Mouse (Mus musculus): Measurements from ENCODE around the gene Rtkn. TPM values are rescaled to one million over a fixed set of nuclear protein-coding genes. Genes with fewer than 3 reads are reported as not detected.

The Rtkn gene
- total and polyA plus RNA-seq, 2 experiments from 2014 or later: 12.5 to 30.9 TPM

DNA sequence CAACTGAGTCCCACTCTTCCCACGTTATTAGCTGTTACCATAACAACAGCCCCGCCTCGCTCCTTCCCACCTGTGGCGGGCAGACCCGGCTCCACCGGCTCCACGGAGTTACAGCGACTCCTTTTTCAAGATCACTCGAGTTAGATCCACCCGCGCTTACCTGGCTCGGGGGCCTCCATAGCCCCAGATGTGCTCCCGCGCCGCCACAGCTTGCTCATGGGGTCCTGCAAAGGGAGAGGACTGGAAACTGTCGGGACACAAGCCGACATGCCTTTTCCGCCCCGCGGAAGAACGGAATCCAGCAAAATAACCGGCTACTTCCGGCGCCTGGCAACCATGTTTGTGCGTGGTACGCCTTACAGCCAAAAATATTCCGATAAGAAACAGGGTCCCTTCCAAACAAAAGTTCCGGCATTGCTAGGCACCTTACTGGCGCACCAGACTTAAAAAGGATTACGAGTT, 10.4 kb upstream of the Rtkn start:
- Histone ChIP-seq H3K4me2 (ENCODE audit: low read depth, low read length, poor library complexity, severe bottlenecking) (peak overlapping the region; percentile 80), H3K36me3 (ENCODE audit: insufficient read depth, low read length) (no peaks in the 10 kb centered on the region), H3K4me3 (ENCODE audit: low read depth, low read length) (peak overlapping the region; percentile 66), H3K9ac (replicated peaks; ENCODE audit: low read length, poor library complexity, severe bottlenecking) (peak overlapping the region; percentile 47), H3K27ac (ENCODE audit: low read depth, low read length) (no peak overlapping the region), H3K9me3 (ENCODE audit: low read length) (no peaks in the 10 kb centered on the region), H3K4me1 (ENCODE audit: insufficient read depth, low read length) (peaks cover 7% of the 10 kb centered on the region; the same call in 1 of the 2 replicates), H3K27me3 (ENCODE audit: insufficient read depth, low read length) (no peaks in the 10 kb centered on the region)
- WGBS: under 1% methylated on average over 30 of the region's 30 CpGs
- ATAC-seq (ENCODE audit: low FRiP score) (peak; percentile 32; the same call in 1 of the 2 replicates), DNase-seq (ENCODE audit: low spot score) (peak; percentile 98)
- TF ChIP-seq CTCF (IDR thresholded peaks at IDR 0.05): no peak

- H3K4me2 ChIP-seq (ENCODE audit: low read depth, low read length, poor library complexity, severe bottlenecking): peak within 1 kb of the TSS; percentile 80
- DNase-seq (ENCODE audit: low spot score) (no peak), ATAC-seq (ENCODE audit: low FRiP score) (no peak)
- no peaks in the 10 kb centered on the region for H3K27me3 ChIP-seq (ENCODE audit: insufficient read depth, low read length)
- peaks cover 3% of the 10 kb centered on the region; the same call in 1 of the 2 replicates for H3K4me1 ChIP-seq (ENCODE audit: insufficient read depth, low read length)
- no peaks in the 10 kb centered on the region for H3K9me3 ChIP-seq (ENCODE audit: low read length)
- H3K4me3 ChIP-seq (ENCODE audit: low read depth, low read length): peak within 1 kb of the TSS; percentile 66
- no peak for TF ChIP-seq CTCF (IDR thresholded peaks at IDR 0.05)
- peak within 1 kb of the TSS; percentile 47 for H3K9ac ChIP-seq (replicated peaks; ENCODE audit: low read length, poor library complexity, severe bottlenecking)
- no peak within 1 kb of the TSS for H3K27ac ChIP-seq (ENCODE audit: low read depth, low read length)
- no peaks in the 10 kb centered on the region for H3K36me3 ChIP-seq (ENCODE audit: insufficient read depth, low read length)
- WGBS: 19% methylated on average over 5 of the region's 5 CpGs
Observed at GRCm38 (mm10) chr6:83125331-83125730, 9.9 kb upstream of the Rtkn start, which contains the start of gene Ino80b. Ino80b (minus strand) TSS chr6:83125431.

- no peak overlapping the region for H3K4me3 ChIP-seq (ENCODE audit: low read depth, low read length)
Observed at GRCm38 (mm10) chr6:83127419-83127818, 7.8 kb upstream of the Rtkn start.

GRCm38 (mm10) chr6:83131469-83132034, 3.7 kb upstream of the Rtkn start:
- WGBS: 76% methylated on average over 6 of the region's 6 CpGs
- H3K9ac ChIP-seq (replicated peaks; ENCODE audit: low read length, poor library complexity, severe bottlenecking): no peak overlapping the region
- no peaks in the 10 kb centered on the region for H3K9me3 ChIP-seq (ENCODE audit: low read length)
- no peak for DNase-seq (ENCODE audit: low spot score)
- no peak for TF ChIP-seq CTCF (IDR thresholded peaks at IDR 0.05)
- ATAC-seq (ENCODE audit: low FRiP score): no peak
- no peaks in the 10 kb centered on the region; the same call in 1 of the 2 replicates for H3K27me3 ChIP-seq (ENCODE audit: insufficient read depth, low read length)
- H3K27ac ChIP-seq (ENCODE audit: low read depth, low read length): no peak overlapping the region
- no peak overlapping the region for H3K4me3 ChIP-seq (ENCODE audit: low read depth, low read length)
- H3K4me2 ChIP-seq (ENCODE audit: low read depth, low read length, poor library complexity, severe bottlenecking): no peak overlapping the region
- no peaks in the 10 kb centered on the region for H3K36me3 ChIP-seq (ENCODE audit: insufficient read depth, low read length)
- no peaks in the 10 kb centered on the region for H3K4me1 ChIP-seq (ENCODE audit: insufficient read depth, low read length)

More at GRCm38 (mm10) chr6:83127419-83127818, 7.8 kb upstream of the Rtkn start:
- Histone ChIP-seq H3K4me1 (ENCODE audit: insufficient read depth, low read length) (no peaks in the 10 kb centered on the region; the same call in 1 of the 2 replicates), H3K9me3 (ENCODE audit: low read length) (no peaks in the 10 kb centered on the region), H3K4me2 (ENCODE audit: low read depth, low read length, poor library complexity, severe bottlenecking) (no peak overlapping the region), H3K9ac (replicated peaks; ENCODE audit: low read length, poor library complexity, severe bottlenecking) (no peak overlapping the region), H3K27ac (ENCODE audit: low read depth, low read length) (no peak overlapping the region), H3K36me3 (ENCODE audit: insufficient read depth, low read length) (no peaks in the 10 kb centered on the region), H3K27me3 (ENCODE audit: insufficient read depth, low read length) (no peaks in the 10 kb centered on the region)
- DNase-seq (ENCODE audit: low spot score): no peak
- 97% methylated on average over 5 of the region's 5 CpGs for WGBS
- no peak for ATAC-seq (ENCODE audit: low FRiP score)
- peak; percentile 40; the same call in 1 of the 2 replicates for TF ChIP-seq CTCF (IDR thresholded peaks at IDR 0.05)

- H3K4me3 ChIP-seq (ENCODE audit: low read depth, low read length): no peak overlapping the region
- no peak overlapping the region for H3K9ac ChIP-seq (replicated peaks; ENCODE audit: low read length, poor library complexity, severe bottlenecking)
- no peaks in the 10 kb centered on the region for H3K9me3 ChIP-seq (ENCODE audit: low read length)
- 87% methylated on average over 9 of the region's 9 CpGs for WGBS
- H3K27ac ChIP-seq (ENCODE audit: low read depth, low read length): no peak overlapping the region
- no peaks in the 10 kb centered on the region for H3K4me1 ChIP-seq (ENCODE audit: insufficient read depth, low read length)
- no peaks in the 10 kb centered on the region for H3K36me3 ChIP-seq (ENCODE audit: insufficient read depth, low read length)
- no peak overlapping the region for H3K4me2 ChIP-seq (ENCODE audit: low read depth, low read length, poor library complexity, severe bottlenecking)
- peaks cover 4% of the 10 kb centered on the region for H3K27me3 ChIP-seq (ENCODE audit: insufficient read depth, low read length)
- no peak for TF ChIP-seq CTCF (IDR thresholded peaks at IDR 0.05)
- DNase-seq (ENCODE audit: low spot score): no peak
- no peak for ATAC-seq (ENCODE audit: low FRiP score)
Observed at GRCm38 (mm10) chr6:83132176-83132919, 2.9 kb upstream of the Rtkn start.

DNA sequence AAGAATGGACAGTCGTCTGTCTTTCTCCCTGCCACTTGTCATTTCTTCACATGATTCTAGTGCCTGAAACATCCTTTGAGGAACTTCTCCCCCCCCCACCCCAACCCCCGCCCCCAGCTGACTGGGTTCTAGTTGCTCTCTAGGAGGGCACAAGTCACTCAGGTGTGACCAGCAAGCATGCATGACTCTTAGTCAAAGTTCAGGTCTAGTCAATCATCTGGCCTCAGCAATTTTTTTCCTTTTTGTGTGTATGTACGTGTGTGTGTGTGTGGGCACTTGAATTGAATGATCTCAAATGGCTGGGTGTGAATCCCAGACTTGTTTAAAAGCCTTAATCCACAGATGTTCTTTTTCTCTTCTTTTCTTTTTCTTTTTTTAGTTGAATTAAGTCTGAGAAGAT, 1.0 kb upstream of the Rtkn start:
- H3K27ac ChIP-seq (ENCODE audit: low read depth, low read length): no peak overlapping the region
- no peak overlapping the region for H3K4me2 ChIP-seq (ENCODE audit: low read depth, low read length, poor library complexity, severe bottlenecking)
- 81% methylated on average over 3 of the region's 3 CpGs for WGBS

More for the DNA sequence above, 1.0 kb upstream of the Rtkn start:
- no peak overlapping the region for H3K4me3 ChIP-seq (ENCODE audit: low read depth, low read length)
- H3K4me1 ChIP-seq (ENCODE audit: insufficient read depth, low read length): no peaks in the 10 kb centered on the region
- DNase-seq (ENCODE audit: low spot score): no peak
- no peak for TF ChIP-seq CTCF (IDR thresholded peaks at IDR 0.05)
- no peaks in the 10 kb centered on the region for H3K9me3 ChIP-seq (ENCODE audit: low read length)
- H3K9ac ChIP-seq (replicated peaks; ENCODE audit: low read length, poor library complexity, severe bottlenecking): no peak overlapping the region
- peaks cover 7% of the 10 kb centered on the region for H3K27me3 ChIP-seq (ENCODE audit: insufficient read depth, low read length)
- ATAC-seq (ENCODE audit: low FRiP score): no peak
- H3K36me3 ChIP-seq (ENCODE audit: insufficient read depth, low read length): no peaks in the 10 kb centered on the region
